Mouse (Mus musculus): Measurements from ENCODE around the gene Dapk3.

Dapk3 gene

GRCm38 (mm10) chr10:81182336-81183333 lies at the start of gene Dapk3:
Dapk3 (plus strand) TSS chr10:81183005.
- peak; percentile 89 for ATAC-seq (ENCODE audit: low TSS enrichment)

- ATAC-seq (ENCODE audit: low TSS enrichment): no peak
Measured at GRCm38 (mm10) chr10:81134181-81134587, 48.6 kb upstream of the Dapk3 start.

GRCm38 (mm10) chr10:81134966-81135681 lies 47.7 kb upstream of the Dapk3 start, which contains the start of gene Zbtb7a:
Zbtb7a (plus strand) TSS chr10:81135220.
- ATAC-seq (ENCODE audit: low TSS enrichment): no peak

- ATAC-seq (ENCODE audit: low TSS enrichment): peak; percentile 27; the same call in 1 of the 2 replicates
Measured at GRCm38 (mm10) chr10:81135831-81136705, 46.7 kb upstream of the Dapk3 start.

GRCm38 (mm10) chr10:81136706-81137231 lies 46.0 kb upstream of the Dapk3 start:
- peak; percentile 8; the same call in 1 of the 2 replicates for ATAC-seq (ENCODE audit: low TSS enrichment)

- ATAC-seq (ENCODE audit: low TSS enrichment): peak; percentile 76
Measured at GRCm38 (mm10) chr10:81137252-81138130, 45.3 kb upstream of the Dapk3 start.

- ATAC-seq (ENCODE audit: low TSS enrichment): 0 out of 2 replicates have a peak, but pooled peaks have one; percentile 0
Measured at GRCm38 (mm10) chr10:81138131-81138782, 44.5 kb upstream of the Dapk3 start.

GRCm38 (mm10) chr10:81138821-81139528 lies 43.8 kb upstream of the Dapk3 start:
- ATAC-seq (ENCODE audit: low TSS enrichment): no peak

- no peak for ATAC-seq (ENCODE audit: low TSS enrichment)
Measured at GRCm38 (mm10) chr10:81139529-81139846, 43.3 kb upstream of the Dapk3 start.

GRCm38 (mm10) chr10:81140005-81140404 lies 42.8 kb upstream of the Dapk3 start:
- ATAC-seq (ENCODE audit: low TSS enrichment): no peak

- no peak for ATAC-seq (ENCODE audit: low TSS enrichment)
Measured at GRCm38 (mm10) chr10:81140717-81141454, 41.9 kb upstream of the Dapk3 start.

- no peak for ATAC-seq (ENCODE audit: low TSS enrichment)
Measured at GRCm38 (mm10) chr10:81141455-81142210, 41.2 kb upstream of the Dapk3 start.

- ATAC-seq (ENCODE audit: low TSS enrichment): no peak
Measured at GRCm38 (mm10) chr10:81142551-81142981, 40.2 kb upstream of the Dapk3 start.

GRCm38 (mm10) chr10:81143157-81143633 lies 39.6 kb upstream of the Dapk3 start:
- ATAC-seq (ENCODE audit: low TSS enrichment): no peak

- no peak for ATAC-seq (ENCODE audit: low TSS enrichment)
Measured at GRCm38 (mm10) chr10:81143845-81144437, 38.9 kb upstream of the Dapk3 start.

- no peak for ATAC-seq (ENCODE audit: low TSS enrichment)
Measured at GRCm38 (mm10) chr10:81144667-81145066, 38.1 kb upstream of the Dapk3 start.

GRCm38 (mm10) chr10:81145307-81145706 lies 37.5 kb upstream of the Dapk3 start:
- no peak for ATAC-seq (ENCODE audit: low TSS enrichment)

All from frontal cortex, adult (tissue).